Mouse (Mus musculus): ENCODE measurements around the gene Vmn1r39.
"Not testable (repeated sequence)": the region's sequence is repeated elsewhere in the genome, so short reads cannot be mapped to it uniquely, and the experiment has no call there.

Vmn1r39 gene

DNA sequence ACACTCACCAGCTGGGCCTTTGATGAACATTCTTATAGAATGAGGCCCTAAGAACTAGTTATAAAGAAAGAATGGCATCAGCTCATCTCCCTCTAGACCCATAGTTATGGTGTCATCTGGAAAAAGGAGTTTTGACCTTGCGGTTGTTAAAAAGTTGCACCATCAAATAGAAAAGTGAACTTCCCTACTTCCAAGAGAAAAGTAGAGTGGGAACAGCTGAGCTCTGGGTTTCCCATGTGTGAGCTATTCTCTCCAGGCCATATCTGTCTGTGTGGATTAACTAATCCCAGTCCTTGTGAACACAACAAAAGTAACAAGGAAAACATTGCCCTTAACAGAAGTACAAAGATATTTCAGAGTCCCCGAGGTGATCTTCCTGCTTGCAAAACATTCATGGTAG lies at the start of gene Vmn1r39:
TSS of gene Vmn1r39 (minus strand) at position 101 of the 400 bp plus-strand sequence.
- DNase-seq (ENCODE audit: low spot score): no peak

DNA sequence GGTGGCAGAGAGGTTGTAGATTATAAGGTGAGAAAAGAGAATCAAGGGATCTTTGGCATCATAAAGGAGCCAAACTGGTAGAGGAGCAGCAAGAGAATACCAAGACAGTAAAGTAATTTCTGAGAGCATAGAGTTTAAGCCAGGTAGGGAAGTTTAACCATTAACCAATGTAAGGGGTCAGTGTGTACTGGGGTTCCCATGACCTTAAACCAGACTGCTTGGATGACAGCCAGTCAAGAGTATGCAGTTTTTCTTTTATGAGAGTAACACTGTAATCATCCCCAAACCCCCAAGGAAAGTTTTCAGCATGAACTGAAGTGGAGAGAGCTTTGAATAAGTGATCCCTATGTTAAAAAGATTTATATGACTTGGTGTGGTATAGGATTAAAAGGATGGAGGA lies 49.0 kb upstream of the Vmn1r39 start:
- no peak for DNase-seq (ENCODE audit: low spot score)

DNA sequence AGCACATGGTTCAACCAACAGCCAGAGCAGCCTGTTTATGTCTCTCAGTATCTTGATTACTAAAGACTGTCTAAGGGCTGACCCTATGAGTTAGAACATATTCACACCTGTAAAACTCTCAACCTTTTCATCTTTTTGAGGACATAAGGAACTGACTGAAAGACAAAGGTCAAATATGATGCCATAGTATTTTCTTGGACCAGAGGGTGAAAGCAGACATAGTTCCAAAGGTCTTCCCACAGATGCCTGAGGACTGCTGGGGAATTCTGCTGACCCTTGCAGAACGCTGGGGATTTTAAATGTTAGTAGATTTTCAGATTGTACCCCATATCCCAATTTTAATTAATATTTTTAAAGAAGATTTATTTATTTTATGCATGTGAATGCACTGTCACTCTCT lies 47.9 kb upstream of the Vmn1r39 start:
- no peak for DNase-seq (ENCODE audit: low spot score)

DNA sequence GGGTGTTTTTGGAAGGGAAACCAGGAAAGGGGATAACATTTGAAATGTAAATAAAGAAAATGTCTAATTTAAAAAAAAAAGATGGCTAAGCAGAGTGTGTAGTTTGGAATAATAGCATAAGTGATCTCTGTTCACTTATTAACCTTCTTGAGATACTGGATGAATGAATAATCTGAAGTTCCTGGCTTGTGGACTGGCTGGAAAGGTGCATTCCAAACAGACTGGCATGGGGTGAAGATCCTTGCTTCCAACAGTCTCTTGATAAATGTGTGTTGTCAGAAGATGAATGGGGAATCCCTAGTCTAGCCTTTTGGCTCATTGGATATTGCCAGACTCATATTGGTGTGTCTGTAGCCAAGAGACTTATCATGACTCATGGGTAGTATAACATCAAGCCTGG lies 45.8 kb upstream of the Vmn1r39 start:
- DNase-seq (ENCODE audit: low spot score): no peak

DNA sequence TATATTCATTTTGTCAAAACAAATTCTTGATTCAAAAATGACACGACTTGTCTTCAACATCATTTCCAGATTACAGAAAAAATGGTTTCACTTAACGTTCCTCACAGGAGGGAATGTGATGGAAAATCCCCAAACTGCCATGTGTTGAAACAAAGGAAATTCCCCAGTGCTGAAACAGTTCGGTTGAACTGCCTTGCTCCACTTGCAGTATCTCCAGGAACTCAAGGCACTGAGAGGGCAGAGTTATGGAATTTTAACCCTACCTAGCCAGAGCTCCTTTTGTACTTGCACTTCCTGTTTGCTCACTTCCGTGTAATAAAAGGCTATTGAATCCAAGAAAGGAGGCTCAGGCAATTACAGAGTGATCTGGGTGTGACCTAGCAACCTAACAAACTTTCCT lies 38.5 kb upstream of the Vmn1r39 start:
- no peak for DNase-seq (ENCODE audit: low spot score)

DNA sequence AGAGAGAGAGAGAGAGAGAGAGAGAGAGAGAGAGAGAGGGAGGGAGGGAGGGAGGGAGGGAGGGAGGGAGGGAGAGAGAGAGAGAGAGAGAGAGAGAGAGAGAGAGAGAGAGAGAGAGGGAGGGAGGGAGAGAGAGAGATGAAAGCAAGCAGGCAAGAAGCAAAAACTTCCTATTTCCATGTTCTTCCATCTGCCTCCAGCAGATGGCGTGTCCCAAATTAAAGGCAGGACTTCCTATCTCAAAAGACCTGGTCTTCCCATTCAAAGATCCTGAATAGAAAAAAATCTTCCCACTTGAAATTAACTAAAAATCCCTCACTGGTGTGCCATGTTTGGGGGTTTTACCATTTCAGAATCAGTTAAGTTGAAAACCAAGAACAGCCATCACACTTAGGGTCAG lies 30.2 kb upstream of the Vmn1r39 start:
- not testable (repeated sequence) for DNase-seq (ENCODE audit: low spot score)

DNA sequence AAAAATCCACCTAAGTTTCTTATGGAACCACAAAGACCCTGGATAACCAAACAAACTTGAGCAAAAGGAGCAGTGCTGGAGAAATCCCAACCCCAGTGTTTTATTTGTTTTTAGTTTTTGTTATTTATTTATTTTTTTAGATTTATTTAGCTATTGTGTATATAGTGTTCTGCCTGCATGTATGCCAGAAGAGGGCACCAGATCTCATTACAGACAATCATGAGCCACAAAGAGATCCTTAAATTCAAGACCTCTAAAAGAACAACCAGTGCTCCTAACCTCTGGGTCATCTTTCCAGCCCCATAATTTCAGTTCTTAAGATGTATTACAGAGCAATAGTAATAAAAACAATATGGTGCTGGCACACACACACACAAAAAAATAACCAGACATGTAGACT lies 26.5 kb upstream of the Vmn1r39 start:
- DNase-seq (ENCODE audit: low spot score): no peak

DNA sequence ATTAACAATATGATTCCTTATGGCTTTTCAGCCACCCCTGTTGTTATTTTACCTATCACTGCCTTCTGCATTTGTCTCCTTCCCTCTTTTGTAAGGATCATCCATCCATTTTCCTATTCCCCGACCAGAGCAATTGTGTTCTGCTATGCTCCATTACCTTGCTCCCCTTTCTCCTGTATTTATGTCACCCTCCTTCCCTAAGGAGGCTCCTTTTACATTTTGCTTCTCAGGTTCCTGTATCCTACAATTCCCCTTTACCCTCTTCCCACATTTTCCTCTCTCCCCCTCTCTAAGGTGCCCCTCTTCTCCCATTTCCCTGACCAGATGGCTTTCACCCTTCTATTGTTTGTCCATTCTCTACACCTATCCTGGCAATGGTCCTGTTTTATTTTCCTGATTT lies 4.1 kb downstream of the Vmn1r39 start:
- no peak for DNase-seq (ENCODE audit: low spot score)

DNA sequence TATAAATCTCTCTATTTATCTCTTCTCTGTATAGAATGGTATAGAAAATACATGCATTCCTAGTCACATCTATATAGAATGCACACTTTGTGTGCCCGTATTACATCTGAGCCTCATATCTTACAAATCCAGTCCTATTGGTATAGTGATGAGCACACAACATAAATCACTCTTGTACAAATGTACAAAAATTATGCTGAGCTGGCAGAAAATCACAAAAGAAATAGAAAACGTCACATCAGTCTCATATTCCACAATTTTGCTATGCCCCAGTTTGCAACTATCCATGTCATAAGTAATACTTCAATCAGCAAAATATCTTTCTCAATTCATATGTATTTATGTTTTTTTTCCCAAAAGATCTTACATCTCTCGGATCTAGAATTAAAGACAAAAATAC lies 4.7 kb downstream of the Vmn1r39 start:
- DNase-seq (ENCODE audit: low spot score): no peak

DNA sequence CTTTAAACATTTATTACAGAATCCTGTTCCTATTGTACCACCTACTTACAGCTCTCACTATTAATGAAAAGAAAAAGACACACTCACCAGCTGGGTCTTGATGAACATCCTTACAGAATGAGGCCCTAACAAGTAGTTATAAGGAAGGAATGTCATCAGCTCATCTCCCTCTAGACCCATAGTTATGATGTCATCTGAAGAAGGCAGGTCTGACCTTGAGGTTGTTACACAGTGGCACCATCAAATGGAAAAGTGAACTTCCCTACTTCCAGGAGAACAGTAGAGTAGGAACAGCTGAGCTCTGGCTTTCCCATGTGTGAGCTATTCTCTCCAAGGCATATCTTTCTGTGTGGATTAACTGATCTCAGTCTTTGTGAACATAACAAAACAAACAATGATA lies 27.9 kb downstream of the Vmn1r39 start, which contains the start of gene Vmn1r38:
TSS of gene Vmn1r38 (minus strand) at position 101 of the 400 bp plus-strand sequence.
- not testable (repeated sequence) for DNase-seq (ENCODE audit: low spot score)
